Mouse (Mus musculus) lung, adult 2 months (tissue): Measurements from ENCODE around the gene Tril. TPM values are rescaled to one million over a fixed set of nuclear protein-coding genes. Genes with fewer than 3 reads are reported as not detected.

Experiments used
- DNase-seq: peaks from one replicate; pipeline ENCODE4 v3.0.0; 2022
- H3K4me1 ChIP-seq: fragments of 200-500 bp; 2 replicates; pipeline ENCODE4 v1.6.1; 2011; ENCODE audit warnings: low read length; ENCODE audit not compliant: control insufficient read depth, insufficient read depth
- H3K4me3 ChIP-seq: fragments of 200-500 bp; replicated peaks from 2 replicates; pipeline ENCODE3; 2011; ENCODE audit warnings: low read depth, mild to moderate bottlenecking, control low read depth, low read length; ENCODE audit errors: extremely low read depth
- CTCF ChIP-seq: fragments of 200-500 bp; IDR thresholded peaks from 2 replicates; pipeline ENCODE4 v1.5.1; 2011; ENCODE audit warnings: mild to moderate bottlenecking, low read length, control low read depth; ENCODE audit not compliant: insufficient read depth
- POLR2A ChIP-seq: fragments of 200-500 bp; IDR thresholded peaks from 2 replicates; pipeline ENCODE4 v1.6.1; 2011; ENCODE audit warnings: low read depth, mild to moderate bottlenecking, control low read depth, low read length, borderline replicate concordance; ENCODE audit errors: extremely low read depth
- WGBS: fragments of 180-500 bp; shearing (Covaris S2); methylation state at CpG from one replicate; pipeline ENCODE4 v1.1.7; 2018; 5-methylcytosine and 5-hydroxymethylcytosine counted together
- polyA plus RNA-seq: library from polyadenylated mRNA; depleted of rRNA; stranded (reverse); fragments of >200 nt; gene quantifications from 2 replicates; pipeline ENCODE4 v1.2.3, GENCODE M21; 2012; rRNA removed

The Tril gene
- polyA plus RNA-seq, 1 experiment: 28.6 TPM

- no peak overlapping the region for H3K4me3 ChIP-seq
- TF ChIP-seq POLR2A (no peak), CTCF (no peak)
- no peaks in the 10 kb centered on the region for H3K4me1 ChIP-seq
- no peak for DNase-seq
- WGBS: 25% methylated on average over 10 of the region's 10 CpGs
These were observed 54.3 kb downstream of the Tril start for GRCm38 (mm10) chr6:53766243-53766915.

GRCm38 (mm10) chr6:53765731-53766130, 54.9 kb downstream of the Tril start:
- no peaks in the 10 kb centered on the region for H3K4me1 ChIP-seq
- no peak for TF ChIP-seq CTCF
- TF ChIP-seq POLR2A: no peak
- WGBS: 59% methylated on average over 8 of the region's 8 CpGs
- no peak for DNase-seq
- no peak overlapping the region for H3K4me3 ChIP-seq

Other genes starting within 250 kb of the Tril start
- gene Cpvl, start 157.8 kb upstream of the Tril start, polyA plus RNA-seq: not detected in 2 replicates
- 8.5 and 12.5 TPM in 2 replicates for gene Chn2, start 218.7 kb upstream of the Tril start, polyA plus RNA-seq